Mouse (Mus musculus) urinary bladder, postnatal 25 days (tissue): ENCODE data around the gene Stard13.

Experiments used
- DNase-seq: peaks from one replicate; pipeline ENCODE4 v3.0.0; 2022; ENCODE audit warnings: low spot score

The Stard13 gene

DNA sequence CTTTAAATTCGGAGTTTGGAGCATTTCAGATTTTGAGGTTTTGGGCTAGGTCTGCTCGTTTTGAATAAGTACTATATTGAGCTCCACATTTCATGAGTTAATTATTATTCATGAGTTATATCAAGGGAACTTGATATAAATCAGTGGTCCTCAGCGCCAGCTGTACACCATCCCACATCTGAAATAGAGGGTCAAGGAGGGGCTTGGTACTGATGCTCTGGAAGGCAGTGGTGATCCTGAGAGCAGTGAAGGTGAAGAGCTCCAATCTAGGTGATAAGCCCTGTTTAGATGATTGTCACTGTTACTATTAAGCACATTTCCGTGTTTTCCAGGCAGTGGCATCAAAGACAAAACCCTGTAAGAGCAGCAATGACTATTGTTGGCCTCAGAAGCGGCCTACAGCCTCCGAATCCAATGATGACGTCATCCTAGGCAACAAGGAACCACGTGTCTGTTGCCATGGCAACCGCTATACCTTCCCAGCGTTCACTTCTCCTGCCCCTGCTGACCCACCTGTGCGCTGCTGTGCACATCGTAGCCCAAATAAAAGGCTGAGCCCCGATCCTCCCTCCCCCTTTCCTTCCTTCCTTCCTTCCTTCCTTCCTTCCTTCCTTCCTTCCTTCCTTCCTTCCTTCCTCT, 5.2 kb downstream of the Stard13 start:
- no peak for DNase-seq

DNA sequence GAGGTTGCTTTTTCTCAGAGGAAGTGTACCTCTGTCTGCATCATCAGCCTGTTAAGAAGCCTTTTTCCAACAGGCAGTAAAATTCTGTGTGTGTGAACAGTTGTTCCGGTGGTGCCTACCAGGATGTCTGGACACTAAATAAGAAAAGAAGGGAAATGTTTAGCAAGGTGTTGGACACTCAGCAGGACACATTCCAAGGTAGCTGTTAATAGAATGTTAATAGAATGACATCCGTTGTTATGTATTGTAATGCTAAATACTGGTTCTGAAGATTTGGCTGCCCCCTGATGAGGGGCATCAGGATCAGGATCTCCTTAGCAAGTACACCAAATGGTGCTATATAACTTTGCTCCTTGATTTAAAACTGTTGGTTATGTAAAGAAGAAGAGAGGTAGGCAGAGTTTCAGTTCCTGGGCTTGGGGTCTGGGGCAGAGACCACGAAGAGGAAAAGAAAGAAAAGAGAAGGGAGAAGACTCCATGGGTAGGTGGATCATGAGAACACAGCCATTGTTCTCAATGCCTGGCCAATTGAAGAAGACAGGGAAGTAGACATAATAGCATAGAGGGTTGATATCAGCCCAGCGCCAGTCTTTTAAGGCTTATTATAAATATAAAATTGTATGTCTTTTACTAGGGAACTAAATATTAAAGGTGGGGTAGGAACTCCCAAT, 9.8 kb downstream of the Stard13 start:
- DNase-seq: no peak

DNA sequence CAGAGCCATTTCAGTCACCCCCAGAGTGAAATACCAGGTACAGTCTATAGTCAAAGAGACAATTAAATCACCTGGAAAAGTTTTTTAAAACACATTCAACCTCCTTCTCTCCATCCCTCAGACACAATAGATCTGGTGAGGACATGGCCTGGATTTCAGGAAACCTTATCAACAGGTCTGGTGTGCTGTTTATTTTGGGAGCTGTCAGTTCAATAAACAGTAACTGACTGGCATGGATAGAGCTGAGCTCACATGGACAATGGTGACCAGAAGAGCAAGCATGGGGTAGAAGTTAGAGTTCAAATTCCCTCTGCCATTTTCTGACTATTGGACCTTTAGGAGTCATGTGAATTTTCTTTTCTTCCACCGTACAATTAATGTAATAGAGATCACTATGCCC, 10.8 kb downstream of the Stard13 start:
- no peak for DNase-seq

DNA sequence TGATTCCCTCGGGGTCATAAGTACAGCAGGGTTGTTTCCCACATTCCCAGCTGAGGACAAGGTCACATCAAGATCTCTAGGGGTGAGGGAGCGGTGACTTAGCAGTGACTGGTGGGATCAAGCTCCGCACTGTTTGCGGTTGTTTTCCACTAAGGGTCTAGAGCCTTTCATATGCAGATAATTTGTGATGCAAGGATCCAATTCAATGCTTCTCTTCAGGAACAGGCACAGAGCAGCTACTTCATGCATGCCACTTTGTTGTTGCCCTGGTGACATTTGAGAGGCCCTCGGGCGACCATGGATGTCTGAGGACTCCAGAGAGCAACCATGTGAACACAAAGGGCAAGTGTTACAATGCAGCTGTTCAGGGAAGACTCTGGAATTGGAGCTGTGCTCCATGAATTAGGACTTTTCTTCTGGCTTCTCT, 14.9 kb downstream of the Stard13 start:
- DNase-seq: no peak

DNA sequence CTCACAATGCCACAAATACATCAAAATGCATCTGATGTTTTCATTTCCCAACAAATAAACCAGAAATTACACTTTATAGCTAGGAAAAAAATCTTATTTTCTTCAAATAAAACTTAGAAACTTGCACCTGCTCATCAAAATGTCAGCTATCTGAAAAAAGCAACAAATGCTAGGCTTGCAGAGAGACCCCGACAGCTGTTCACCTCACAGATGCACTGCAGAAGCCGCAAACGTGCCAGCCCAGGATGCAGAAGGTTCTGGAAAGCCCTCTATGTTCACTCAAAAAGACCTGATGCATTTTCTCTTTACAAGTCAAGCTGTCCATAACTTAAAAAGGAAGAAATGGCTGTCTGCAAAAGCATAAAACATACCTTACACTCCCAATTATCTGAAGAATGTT, 20.5 kb downstream of the Stard13 start:
- no peak for DNase-seq

DNA sequence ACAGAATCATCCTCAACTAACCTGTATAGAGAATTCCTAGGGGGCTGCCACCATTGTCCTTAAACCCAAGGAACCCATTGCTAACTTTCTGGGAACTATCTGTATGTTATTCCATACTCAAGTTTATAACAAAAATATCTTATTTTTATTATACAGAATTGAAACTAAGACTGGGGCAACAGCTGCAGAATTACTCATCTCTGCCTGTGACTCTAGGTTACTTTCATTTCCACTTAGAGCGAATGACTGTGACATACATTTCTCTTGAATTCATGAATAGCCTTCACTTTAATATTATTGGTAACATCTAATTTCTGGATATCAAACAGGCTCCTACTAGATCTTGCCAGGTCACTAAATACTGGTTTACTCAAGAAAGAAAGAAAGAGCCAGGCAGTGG, 22.8 kb downstream of the Stard13 start:
- no peak for DNase-seq

DNA sequence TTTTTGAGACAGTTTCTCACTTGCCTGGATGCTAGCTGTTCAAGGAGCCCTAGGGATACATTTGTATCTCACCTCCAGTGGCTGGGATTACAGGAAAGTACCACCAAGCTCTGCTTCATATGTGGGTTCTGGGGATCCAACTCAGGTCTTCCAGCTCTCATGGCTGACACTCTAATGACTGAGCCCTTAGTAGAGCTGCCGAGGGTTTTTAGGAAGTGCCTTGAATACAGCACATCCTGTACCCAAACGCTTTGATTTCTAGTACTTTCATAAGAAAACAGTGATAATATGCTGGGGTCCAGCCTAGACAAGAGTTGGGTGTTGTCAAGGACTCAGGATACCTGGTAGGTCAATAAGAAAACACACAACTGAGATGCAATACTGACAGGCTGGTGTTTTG, 23.6 kb downstream of the Stard13 start:
- DNase-seq: no peak

DNA sequence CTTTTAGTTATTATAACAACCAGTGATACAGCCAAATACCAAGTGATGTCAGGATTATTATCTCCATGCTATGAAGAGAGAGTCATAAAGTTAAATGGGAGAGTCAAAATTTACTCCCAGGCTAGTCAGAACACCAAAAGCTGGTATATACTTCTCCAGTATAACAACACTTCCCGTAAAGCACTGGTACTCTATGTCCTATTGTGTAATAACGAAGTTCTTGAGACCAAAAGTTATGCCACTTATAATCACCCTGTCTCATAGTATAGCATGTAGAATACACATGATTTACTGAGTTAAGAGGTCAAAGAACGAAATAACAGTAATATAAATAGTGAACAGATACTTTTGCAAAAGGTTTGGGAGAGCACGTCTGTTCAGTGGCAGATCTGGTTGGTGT, 28.6 kb downstream of the Stard13 start:
- no peak for DNase-seq

DNA sequence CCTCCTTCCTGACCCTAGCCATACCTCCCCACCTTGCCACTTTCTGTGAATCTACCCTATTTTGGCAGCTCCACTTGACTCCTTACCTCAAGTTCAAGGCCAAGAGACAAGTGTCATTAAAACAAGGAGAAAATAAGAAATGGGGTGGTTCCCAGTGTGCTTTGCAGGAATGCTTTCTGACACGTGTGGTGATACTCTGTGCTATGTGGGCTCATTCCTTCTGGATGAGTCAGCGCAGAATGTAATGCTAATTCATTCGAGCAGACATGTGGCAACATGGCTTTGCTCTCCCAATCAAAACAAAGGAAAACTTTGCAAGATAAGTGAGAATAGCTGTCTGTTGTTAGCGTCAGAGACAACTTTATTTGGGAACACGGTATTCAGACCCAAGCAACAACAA, 30.7 kb downstream of the Stard13 start:
- DNase-seq: no peak

DNA sequence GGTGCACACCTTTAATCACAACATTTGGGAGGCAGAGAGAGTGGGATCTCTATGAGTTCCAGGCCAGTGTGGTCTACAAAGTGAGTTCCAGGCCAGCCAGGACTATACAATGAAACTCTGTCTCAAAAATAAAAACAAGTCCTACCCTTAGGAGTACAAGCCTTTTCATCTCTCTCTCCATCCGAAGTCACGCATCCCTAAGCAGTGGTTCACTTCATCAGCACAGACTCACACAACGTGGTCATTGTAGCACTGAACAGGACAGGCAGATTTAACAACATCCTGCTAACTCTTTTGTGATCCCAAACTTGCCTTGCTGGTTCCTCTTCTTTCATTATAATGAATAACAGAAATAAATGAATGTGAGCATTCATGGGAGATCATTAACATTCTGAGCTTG, 32.4 kb downstream of the Stard13 start:
- no peak for DNase-seq

DNA sequence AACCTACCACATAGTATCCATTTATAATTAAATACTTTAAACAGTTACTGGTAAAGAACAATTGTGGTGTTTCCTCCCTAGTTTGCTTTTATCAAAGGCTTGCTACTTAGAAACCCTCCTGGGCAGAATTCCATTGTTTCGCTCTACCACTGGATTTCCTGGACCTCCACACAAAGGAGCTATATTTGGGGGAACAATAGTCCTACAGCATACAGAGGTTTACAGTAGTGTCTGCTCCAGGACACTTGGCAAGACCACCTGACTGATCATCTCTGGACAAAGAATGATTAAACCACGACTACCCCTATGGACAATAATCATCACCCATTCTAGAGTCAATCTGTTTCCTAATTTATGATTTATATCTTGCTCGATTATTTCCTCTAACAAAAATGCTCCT, 34.4 kb downstream of the Stard13 start:
- no peak for DNase-seq

DNA sequence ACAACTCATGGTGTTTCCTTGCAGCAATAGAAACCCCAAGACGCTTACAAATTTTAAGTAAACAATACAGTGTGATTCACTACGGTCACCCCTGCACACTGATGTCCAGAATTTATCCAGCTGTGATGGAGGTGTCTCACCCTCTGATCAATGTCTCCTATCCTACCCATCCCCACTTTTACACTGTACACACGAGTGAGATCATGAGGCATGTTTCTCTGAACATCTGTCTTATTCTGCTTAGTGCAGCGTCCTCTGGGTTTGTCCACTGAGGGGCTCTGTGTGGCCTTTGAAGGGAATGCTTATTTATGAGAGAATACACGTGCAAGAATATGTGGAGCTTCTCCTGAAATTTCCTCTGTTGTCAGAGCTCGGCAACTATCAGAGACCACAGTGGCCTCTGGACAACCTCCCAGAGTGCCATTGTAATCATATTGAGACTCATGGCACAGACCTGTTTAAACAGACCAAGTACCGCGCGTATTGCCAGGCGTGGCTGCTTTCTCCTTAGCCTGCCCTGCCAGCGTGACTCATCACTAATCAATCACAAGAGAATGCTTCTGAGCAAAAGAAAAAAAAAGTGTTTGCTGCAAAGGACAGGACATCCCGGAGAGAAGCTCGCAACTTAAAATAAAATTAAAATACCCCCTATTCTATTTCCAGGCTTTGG, 36.9 kb downstream of the Stard13 start:
- no peak for DNase-seq

DNA sequence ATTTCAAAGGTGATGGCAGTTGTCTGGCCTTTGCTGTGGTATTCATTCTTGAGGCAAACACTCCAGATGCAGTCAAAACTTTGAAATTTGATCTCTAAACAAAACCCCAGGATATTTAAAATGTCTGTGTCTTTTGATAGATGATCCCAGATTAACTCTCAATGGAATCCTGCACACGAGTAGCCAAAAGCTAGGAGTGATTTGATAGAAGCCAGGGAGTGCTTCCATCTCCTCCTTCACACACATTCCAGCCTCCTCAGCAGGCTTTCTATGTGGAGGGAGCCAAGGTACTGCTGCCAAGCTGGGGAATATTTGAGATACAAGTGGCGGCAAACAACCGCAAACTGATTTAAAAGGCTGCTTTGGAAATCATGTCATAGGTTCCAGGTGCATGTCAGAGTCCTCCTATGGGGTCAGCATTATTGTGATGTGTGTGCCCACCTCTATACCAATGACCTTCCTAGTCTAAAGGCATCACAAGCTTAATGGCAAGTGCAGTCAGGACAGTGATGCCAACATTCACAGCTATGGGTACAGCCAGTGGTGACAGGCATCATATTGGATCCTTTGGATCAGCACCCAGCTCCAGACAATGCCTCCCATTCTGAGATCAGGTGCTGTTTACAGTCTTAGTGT, 39.6 kb downstream of the Stard13 start:
- no peak for DNase-seq

DNA sequence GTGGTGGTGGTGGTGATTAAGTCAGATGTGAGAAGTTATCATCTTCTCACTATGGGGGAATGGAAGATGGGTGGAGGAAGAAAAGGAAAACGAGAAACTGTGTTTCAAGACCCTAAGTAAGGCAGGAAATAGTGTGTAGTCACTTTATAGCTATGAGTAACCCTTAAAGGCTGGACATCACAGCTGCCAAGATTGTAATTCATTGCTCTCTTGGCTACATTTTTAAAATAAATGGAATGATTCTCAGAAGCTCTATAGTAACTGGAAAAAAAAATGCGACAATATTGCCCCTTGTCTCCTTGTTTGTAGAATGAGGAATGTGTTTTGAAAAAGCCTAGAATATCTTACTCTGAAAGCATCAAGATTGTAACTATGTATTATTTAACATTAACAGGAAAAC, 41.4 kb downstream of the Stard13 start:
- DNase-seq: no peak

DNA sequence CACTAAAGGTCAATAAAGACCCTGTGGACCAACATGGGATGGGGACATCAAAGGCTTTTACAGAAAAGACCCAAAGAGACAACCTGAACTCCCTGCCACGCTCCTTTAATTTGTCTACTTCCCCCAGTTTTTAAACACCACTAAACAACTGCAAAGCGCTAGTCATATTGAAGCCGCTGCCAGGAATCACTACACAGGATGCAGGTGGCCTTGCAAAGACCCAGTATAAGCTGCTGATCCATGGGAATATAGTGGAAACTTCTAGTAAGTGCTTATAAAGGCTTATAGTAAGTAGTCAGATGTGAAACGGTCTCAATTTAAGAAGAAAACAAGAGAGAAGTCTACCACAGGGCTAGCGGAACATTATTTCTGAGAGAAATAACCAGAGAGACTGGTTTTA, 42.9 kb downstream of the Stard13 start:
- no peak for DNase-seq

DNA sequence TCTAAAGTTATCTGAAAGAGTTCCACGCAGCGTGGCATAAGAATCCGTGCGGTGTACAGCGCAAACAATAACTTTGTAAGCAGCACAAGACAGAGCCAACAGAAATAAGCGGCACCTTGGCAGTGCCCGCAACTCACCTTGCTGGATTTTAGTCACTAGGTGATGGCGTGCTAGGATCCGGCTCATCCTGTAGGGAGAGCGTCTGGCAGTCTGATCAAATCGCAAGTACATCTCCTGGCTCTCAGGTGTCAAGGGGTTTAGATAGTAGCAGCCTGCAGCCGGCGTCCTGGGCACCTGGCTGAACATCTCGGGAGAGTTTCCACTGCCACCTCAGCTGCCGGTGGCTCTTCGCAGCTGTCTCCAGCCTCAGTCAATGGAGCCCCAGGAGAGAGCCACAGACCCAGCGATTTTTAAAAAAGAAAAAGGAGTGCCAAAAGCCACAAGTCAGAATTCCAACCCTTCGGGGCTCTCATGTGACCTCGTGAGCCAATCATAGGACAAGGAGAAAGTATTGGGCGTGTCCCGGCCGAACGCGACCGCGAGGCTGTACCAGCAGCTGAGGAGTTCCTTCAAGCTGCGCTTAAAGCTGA, 43.8 kb downstream of the Stard13 start:
- peak; percentile 29 for DNase-seq

DNA sequence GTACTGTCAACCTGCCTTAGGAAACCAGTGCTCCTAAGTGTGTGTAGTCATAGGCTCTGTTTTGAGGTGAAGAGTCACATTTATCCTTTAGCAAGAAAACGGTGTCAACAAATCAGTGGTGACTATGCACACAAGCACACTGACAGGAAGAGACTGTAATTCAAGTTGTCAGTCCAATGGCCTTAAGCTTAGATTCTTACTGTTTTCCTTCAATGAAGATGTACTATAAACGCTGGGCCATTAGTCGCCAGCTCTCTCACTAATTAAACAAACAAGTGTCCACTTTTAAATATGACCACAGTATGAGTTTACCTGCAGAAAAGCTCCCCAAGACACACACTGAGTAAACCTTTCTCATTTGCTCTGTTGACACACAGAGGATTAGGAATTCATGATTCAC, 44.3 kb downstream of the Stard13 start:
- DNase-seq: no peak

DNA sequence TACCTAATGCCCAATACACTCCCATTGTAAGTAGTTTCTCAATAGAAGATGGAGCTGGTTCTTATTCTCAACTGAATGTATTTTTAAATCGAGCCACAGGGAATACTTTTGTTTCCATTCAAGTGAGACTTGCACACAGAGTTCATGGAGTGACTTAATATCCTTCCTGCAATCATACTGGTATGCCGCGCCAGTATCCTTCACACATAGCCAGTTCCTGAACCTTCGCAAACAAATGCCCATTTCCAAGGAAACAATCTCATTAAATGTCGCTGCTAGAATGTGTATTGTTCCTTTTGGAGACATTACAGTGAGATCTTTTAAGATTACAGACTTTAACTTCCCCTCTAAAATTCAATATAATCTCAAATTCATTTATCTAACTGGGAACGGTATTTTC, 45.0 kb downstream of the Stard13 start:
- DNase-seq: no peak

DNA sequence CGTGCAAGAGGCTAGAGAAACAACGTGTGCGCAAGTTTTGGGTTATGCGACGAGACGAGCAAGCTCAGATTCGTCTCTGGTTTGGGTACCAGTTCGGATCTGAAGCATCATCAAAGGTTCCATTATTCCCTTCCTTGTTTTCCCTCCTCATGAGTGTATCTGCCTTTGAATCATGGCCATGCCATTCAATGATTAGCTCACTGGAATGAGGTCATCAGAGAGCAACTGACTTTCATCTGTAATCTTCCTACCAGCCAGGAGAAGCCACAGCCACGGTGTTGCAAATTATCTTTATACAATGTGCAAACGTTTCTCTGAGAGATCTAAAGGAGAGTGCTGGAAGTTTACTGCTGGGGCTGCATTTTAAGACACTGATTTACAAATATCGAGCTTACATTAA, 46.3 kb downstream of the Stard13 start:
- DNase-seq: no peak

DNA sequence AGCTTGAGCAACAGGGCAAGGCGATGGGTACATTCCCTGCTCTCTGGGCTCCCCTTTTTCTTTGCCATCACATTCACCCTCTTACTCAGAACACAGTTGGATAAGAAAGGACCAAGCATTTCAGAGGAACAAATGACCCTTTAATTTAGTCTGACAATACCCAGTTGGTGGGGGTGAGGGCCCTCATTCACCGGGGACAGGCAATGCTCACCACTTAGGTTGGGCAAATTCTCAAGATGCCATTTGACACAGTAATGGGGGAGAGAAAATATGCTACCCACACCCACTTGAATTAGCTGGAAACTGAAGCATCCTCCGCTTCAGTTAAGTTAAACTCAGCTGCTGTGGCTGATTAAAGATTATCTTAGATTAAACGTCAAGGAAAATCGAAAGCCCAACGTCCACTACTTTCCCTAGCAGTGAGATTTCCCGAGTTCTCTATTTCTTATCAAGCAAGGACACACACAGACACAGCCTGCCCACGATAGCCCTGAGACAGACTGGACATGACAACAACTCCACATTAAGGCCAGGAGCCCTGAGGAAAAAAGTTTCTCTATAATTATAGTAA, 48.3 kb downstream of the Stard13 start:
- DNase-seq: no peak

DNA sequence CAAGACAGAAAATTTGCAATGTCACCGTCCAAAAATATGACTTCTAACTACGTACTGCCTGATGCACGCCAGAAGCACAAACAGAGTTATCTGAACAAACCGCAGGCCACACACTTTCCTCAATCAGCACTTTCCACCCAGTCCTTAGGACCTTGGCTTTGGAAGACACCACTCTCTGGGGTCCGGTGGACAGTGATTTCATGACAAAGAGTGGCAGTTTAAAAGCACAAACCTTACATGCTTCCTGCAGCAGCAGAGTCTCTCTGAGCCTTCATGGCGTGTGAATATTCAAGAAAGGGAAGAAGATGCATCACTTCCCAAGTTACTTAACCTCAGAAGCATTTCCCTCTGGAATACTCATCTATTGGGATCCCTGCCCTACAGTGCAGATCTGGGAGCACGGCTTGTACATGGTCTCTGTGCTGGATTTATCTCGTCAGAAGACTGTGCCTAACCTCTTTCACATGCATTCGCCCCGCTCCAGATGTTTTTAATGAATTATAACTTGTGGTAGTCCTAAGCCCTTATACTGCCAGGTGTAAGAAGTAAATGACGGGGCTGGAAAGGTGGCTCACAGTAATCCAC, 49.9 kb downstream of the Stard13 start:
- no peak for DNase-seq

DNA sequence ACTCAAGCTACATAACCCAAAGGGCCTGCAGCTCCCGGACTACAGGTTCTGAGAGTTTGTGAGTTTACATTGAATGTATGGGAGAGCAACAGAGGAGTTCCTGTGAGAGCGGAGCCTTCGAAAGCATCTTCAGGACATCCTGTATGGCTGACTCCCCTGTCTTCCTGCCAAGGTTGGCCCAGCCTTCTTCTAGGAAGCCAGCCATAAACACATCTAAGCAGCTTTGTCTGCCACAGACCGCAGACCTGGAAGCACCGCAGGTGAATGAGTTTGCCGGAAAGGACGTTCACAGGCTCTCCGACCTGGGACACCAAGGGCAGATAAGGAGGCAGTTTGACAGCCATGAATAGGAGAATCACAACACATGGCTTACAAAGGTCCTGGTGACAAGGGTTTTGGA, 52.3 kb downstream of the Stard13 start:
- DNase-seq: no peak
